Comparison of ENCODE assay signal across 24 mouse cellular contexts in the genomic region with DNA sequence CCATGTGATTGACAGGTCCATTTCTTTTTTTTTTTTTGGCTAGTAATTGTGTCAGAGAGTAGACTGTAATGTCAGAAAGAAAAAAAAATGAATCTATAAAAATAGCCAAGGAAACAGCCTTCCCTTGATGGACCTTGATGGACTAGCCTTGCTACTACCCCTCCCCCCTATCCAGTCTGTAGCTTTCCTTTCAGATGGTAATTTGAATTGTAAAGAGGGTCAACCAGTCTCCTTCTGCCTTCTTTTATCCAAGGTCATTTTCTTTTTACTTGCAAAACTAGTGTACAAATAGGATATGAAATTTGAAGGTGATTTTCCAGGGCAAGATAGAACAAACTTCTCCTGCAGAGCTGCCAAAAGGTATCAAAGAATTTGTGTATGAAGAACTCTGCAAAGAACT.
"Had no signal": no experiment of that assay in that cellular context is flagged by ENCODE, and none has a peak within 500 bp of the region (broad histone marks: within the 10 kb centered on the region; RNA-seq: fewer than 3 reads in every experiment).

No protein-coding gene starts in this region.

- H3K27ac ChIP-seq: heart, adult 2 months; heart, embryonic 13.5 days; heart, embryonic 15.5 days; hindbrain, embryonic 13.5 days; hindbrain, embryonic 15.5 days; hindbrain, postnatal 0 days; kidney, embryonic 15.5 days; kidney, postnatal 0 days; limb, embryonic 13.5 days; limb, embryonic 15.5 days; liver, embryonic 12.5 days had no signal

- H3K4me1 ChIP-seq: heart, embryonic 13.5 days; heart, embryonic 15.5 days; hindbrain, embryonic 13.5 days; hindbrain, embryonic 15.5 days; kidney, embryonic 15.5 days; limb, embryonic 15.5 days; liver, embryonic 12.5 days had no signal

- H3K9ac ChIP-seq: heart, embryonic 13.5 days; heart, embryonic 15.5 days; hindbrain, embryonic 13.5 days; hindbrain, embryonic 15.5 days; kidney, embryonic 15.5 days; limb, embryonic 13.5 days; limb, embryonic 15.5 days; liver, embryonic 12.5 days had no signal

- DNase-seq: gastrocnemius, postnatal 14 days; gastrocnemius, postnatal 36 days; heart, adult 11 months; heart, adult 2 months; heart, postnatal 14 days; heart, postnatal 36 days; kidney, adult 11 months; kidney, adult 2 months; kidney, adult 9 months; kidney, postnatal 14 days; kidney, postnatal 36 days; layer of hippocampus, adult 9-11 months; layer of hippocampus, postnatal 36 days; left cerebral cortex, postnatal 4 days had no signal

- H3K4me3 ChIP-seq: heart, adult 2 months; heart, embryonic 13.5 days; heart, embryonic 15.5 days; hindbrain, embryonic 13.5 days; hindbrain, embryonic 15.5 days; kidney, embryonic 15.5 days; limb, embryonic 13.5 days; limb, embryonic 15.5 days; liver, embryonic 12.5 days had no signal

- H3K27me3 ChIP-seq: heart, embryonic 13.5 days; heart, embryonic 15.5 days; hindbrain, embryonic 13.5 days; hindbrain, embryonic 15.5 days; kidney, embryonic 15.5 days; limb, embryonic 13.5 days; limb, embryonic 15.5 days; liver, embryonic 12.5 days had no signal

- H3K36me3 ChIP-seq: heart, embryonic 13.5 days; heart, embryonic 15.5 days; hindbrain, embryonic 13.5 days; hindbrain, embryonic 15.5 days; kidney, embryonic 15.5 days; limb, embryonic 13.5 days; limb, embryonic 15.5 days; liver, embryonic 12.5 days had no signal

- H3K9me3 ChIP-seq: heart, embryonic 15.5 days; hindbrain, embryonic 15.5 days; kidney, embryonic 15.5 days; limb, embryonic 15.5 days had no signal
